Mouse (Mus musculus) lung, adult 10 weeks (tissue): ENCODE results near the gene Olfr827. TPM values are rescaled to one million over a fixed set of nuclear protein-coding genes. Genes with fewer than 3 reads are reported as not detected.

Experiments used
- polyA plus RNA-seq: library from polyadenylated mRNA; stranded (reverse); fragments of 350-450 nt; fragmentation: Illumina TruSeq; extraction: RNeasy Lipid Tissue Mini Kit (QIAGEN cat#74804); gene quantifications from one replicate; pipeline ENCODE4 v1.2.3, GENCODE M21; 2014; ENCODE audit warnings: low read depth, low replicate concordance; ENCODE audit not compliant: insufficient read depth

The Olfr827 gene
- polyA plus RNA-seq: not detected

GRCm38 (mm10) chr10:130214303-130214702, at the start of gene Olfr827:
TSS of gene Olfr827 (minus strand) at chr10:130214403.

GRCm38 (mm10) chr10:130184086-130184485, 30.1 kb downstream of the Olfr827 start, which contains the start of gene Olfr826:
TSS of gene Olfr826 (minus strand) at chr10:130184186.

GRCm38 (mm10) chr10:130166666-130167065, 47.5 kb downstream of the Olfr827 start, which contains the start of gene Olfr825:
TSS of gene Olfr825 (minus strand) at chr10:130166766.

Other genes starting within 250 kb of the Olfr827 start
- gene Olfr819, start 247.1 kb downstream of the Olfr827 start, polyA plus RNA-seq: not detected
- gene Olfr247, start 238.3 kb downstream of the Olfr827 start, polyA plus RNA-seq: not detected
- gene Gm10310, start 229.3 kb downstream of the Olfr827 start, polyA plus RNA-seq: not detected
- not detected for gene Olfr820, start 201.8 kb downstream of the Olfr827 start, polyA plus RNA-seq
- not detected for gene Olfr821, start 184.1 kb downstream of the Olfr827 start, polyA plus RNA-seq
- gene Olfr822, start 143.2 kb downstream of the Olfr827 start, polyA plus RNA-seq: not detected
- gene Olfr823, start 99.0 kb downstream of the Olfr827 start, polyA plus RNA-seq: not detected
- not detected for gene Olfr824, start 84.4 kb downstream of the Olfr827 start, polyA plus RNA-seq
- gene Olfr825, start 47.6 kb downstream of the Olfr827 start, polyA plus RNA-seq: not detected
- gene Olfr826, start 30.2 kb downstream of the Olfr827 start, polyA plus RNA-seq: not detected
- gene Neurod4, start 65.8 kb upstream of the Olfr827 start, polyA plus RNA-seq: not detected
- gene Tespa1, start 108.5 kb upstream of the Olfr827 start, polyA plus RNA-seq: 1.8 TPM
- not detected for gene Vmn2r84, start 179.9 kb upstream of the Olfr827 start, polyA plus RNA-seq
- gene Vmn2r85, start 215.3 kb upstream of the Olfr827 start, polyA plus RNA-seq: not detected
- gene Vmn2r86, start 241.6 kb upstream of the Olfr827 start, polyA plus RNA-seq: not detected